Mouse (Mus musculus): ENCODE data around the gene Dok7.

Dok7 gene

DNA sequence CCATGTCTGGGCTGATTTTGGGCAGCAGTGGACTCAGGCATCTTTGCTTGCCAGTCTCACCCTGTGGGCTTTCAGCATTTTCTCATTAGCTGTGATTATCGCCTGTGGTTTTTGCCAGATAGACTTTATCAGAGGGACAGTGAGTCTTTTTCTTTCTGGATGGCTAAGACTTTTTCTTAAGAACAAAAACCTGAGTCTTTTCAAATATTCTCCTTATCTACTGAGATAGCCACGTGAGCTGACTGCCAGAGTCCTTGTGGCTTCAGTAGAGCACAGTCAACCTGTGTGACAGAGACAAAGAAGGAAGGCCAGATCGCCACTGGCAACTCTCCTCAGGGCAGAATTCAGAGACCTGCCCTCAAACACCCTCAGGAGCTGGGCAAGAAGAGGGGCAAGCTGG, 61.1 kb downstream of the Dok7 start:
- no peak for DNase-seq (ENCODE audit: low spot score)

DNA sequence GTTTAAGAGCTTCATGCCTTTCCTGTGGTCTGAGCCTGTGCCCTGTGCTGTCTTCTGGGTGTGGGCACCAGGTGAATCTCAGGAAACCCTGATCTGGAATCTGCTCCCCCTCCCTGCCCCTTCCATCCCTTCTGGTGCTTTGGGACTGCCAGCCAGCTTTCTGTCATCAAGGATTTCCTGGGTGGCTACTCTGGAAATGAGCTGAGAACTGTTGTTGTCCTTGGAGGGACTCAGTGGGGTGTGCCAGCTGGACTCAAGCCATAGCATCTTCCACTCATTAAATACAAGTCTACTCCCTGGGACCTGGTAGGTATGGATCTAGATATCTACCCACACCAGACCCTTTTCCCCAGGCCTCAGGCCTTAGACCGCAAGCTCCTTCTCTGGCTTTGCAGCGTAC, 61.9 kb downstream of the Dok7 start:
- DNase-seq (ENCODE audit: low spot score) = peak; percentile 37

DNA sequence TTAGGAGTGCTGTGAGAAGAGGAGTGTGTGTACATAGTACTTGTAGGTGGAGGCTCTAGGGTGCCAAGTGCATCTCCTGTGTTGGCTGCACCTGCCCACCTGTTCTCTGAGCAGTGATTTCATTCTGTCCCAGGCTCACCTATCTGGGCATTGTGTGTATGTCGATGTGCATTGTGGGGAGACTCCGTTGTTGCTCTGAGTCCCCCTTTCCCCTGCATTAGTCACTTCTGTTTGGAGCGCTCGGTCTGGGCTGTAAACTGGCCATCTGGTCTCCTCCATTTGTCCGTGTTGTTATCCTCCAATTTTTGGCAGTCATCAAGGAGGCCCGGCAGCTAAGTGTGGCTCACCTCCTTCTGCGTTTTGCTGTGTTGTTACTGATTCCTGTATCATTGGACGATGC, 63.5 kb downstream of the Dok7 start:
- DNase-seq (ENCODE audit: low spot score) = no peak

DNA sequence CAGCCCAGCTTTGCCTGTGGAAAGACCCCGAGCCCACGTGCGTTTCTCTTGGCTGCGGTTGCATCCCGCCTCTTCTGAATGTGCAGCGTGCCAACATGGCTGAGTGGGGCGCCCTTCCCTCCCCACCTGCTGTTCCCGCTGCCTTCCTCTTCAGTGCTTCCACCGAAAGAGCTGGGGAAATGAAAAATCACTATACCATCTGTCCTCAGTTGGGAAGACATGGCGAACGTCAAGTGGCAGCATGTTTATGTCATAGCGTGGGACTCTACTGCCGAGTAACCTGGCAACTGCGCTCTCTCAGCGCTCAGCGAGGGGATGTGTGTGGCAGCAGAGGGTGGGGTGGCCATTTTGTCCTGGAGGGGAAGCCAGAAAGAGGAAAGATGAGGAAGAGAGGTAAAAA, 72.6 kb downstream of the Dok7 start:
- no peak for DNase-seq (ENCODE audit: low spot score)

GRCm38 (mm10) chr5:35129767-35130191, 73.2 kb downstream of the Dok7 start:
- DNase-seq (ENCODE audit: low spot score) = no peak

- no peak for DNase-seq (ENCODE audit: low spot score)
These were observed 74.7 kb downstream of the Dok7 start for GRCm38 (mm10) chr5:35131237-35131636.

GRCm38 (mm10) chr5:35131773-35132172, 75.2 kb downstream of the Dok7 start:
- peak; percentile 87 for DNase-seq (ENCODE audit: low spot score)

- DNase-seq (ENCODE audit: low spot score) = no peak
These were observed 75.9 kb downstream of the Dok7 start for GRCm38 (mm10) chr5:35132278-35132980.

- no peak for DNase-seq (ENCODE audit: low spot score)
These were observed 76.9 kb downstream of the Dok7 start for GRCm38 (mm10) chr5:35133468-35133867.

GRCm38 (mm10) chr5:35134286-35134685, 77.7 kb downstream of the Dok7 start:
- DNase-seq (ENCODE audit: low spot score) = no peak

GRCm38 (mm10) chr5:35135903-35136302, 79.3 kb downstream of the Dok7 start:
- DNase-seq (ENCODE audit: low spot score) = no peak

All from ovary, postnatal 36 days (tissue).